Mouse (Mus musculus) liver, embryonic 11.5 days (tissue): Measurements from ENCODE around the gene Gin1. TPM values are rescaled to one million over a fixed set of nuclear protein-coding genes. Genes with fewer than 3 reads are reported as not detected.

Source experiments
- ATAC-seq: fragments of 200-750 bp; cut with Nextera tagmentation; replicated peaks from 2 replicates; pipeline ENCODE4 v1.8.0; 2017; ENCODE audit warnings: moderate number of reproducible peaks, mild to moderate bottlenecking, moderate TSS enrichment, moderate library complexity; ENCODE audit not compliant: low FRiP score
- DNase-seq: peaks from one replicate; pipeline ENCODE4 v3.0.0-alpha.2; 2017; ENCODE audit warnings: low spot score
- H3K27ac ChIP-seq: fragments of 300-500 bp; sonication (generic); 2 replicates; pipeline ENCODE4 v1.5.1; 2014; ENCODE audit warnings: mild to moderate bottlenecking, low read depth, low read length, control low read depth
- H3K27me3 ChIP-seq: fragments of 300-500 bp; sonication (generic); replicated peaks from 2 replicates; pipeline ENCODE4 v1.6.1; 2014; ENCODE audit warnings: low read length, mixed read lengths; ENCODE audit not compliant: control insufficient read depth, insufficient read depth
- H3K36me3 ChIP-seq: fragments of 300-500 bp; sonication (generic); 2 replicates; pipeline ENCODE4 v1.6.1; 2014; ENCODE audit warnings: mild to moderate bottlenecking, low read length, moderate library complexity, mixed read lengths; ENCODE audit not compliant: control insufficient read depth, insufficient read depth
- H3K4me1 ChIP-seq: fragments of 300-500 bp; sonication (generic); replicated peaks from 2 replicates; pipeline ENCODE4 v1.6.1; 2014; ENCODE audit warnings: low read length, mixed read lengths; ENCODE audit not compliant: control insufficient read depth, insufficient read depth
- H3K4me2 ChIP-seq: fragments of 300-500 bp; sonication (generic); 2 replicates; pipeline ENCODE4 v1.6.1; 2014; ENCODE audit warnings: mild to moderate bottlenecking, control low read depth, moderate library complexity
- H3K4me3 ChIP-seq: fragments of 300-500 bp; sonication (generic); 2 replicates; pipeline ENCODE4 v1.5.1; 2014; ENCODE audit warnings: low read depth, low read length, control low read depth
- H3K9ac ChIP-seq: fragments of 300-500 bp; sonication (generic); 2 replicates; pipeline ENCODE4 v1.6.1; 2014; ENCODE audit warnings: low read depth, low read length, control low read depth
- H3K9me3 ChIP-seq: fragments of 300-500 bp; sonication (generic); 2 replicates; pipeline ENCODE4 v1.6.1; 2016; ENCODE audit warnings: low read length, inconsistent platforms, mixed read lengths; ENCODE audit not compliant: control insufficient read depth
- WGBS: fragments of 180-500 bp; shearing (Covaris S2); extraction: QIAGEN DNeasy Blood & Tissue Kit; methylation state at CpG from one replicate; pipeline ENCODE4 v1.1.7; 2014; 5-methylcytosine and 5-hydroxymethylcytosine counted together
- polyA plus RNA-seq: library from polyadenylated mRNA; unstranded; fragments of >200 nt; fragmentation: Nextera tagmentation; extraction: Ambion mirVana; gene quantifications from 2 replicates; pipeline ENCODE4 v1.2.1, GENCODE M21; 2014

Gene Gin1
- polyA plus RNA-seq, 1 experiment from 2014 or later, result 19.6 TPM

GRCm38 (mm10) chr1:97771727-97772126, 1.8 kb downstream of the Gin1 start:
- peaks cover 8% of the 10 kb centered on the region for H3K4me1 ChIP-seq

GRCm38 (mm10) chr1:97773362-97773761, 3.4 kb downstream of the Gin1 start:
- H3K27ac ChIP-seq, result no peak overlapping the region
- peaks cover 4% of the 10 kb centered on the region for H3K4me1 ChIP-seq
- DNase-seq (no peak), ATAC-seq (no peak)
- H3K4me2 ChIP-seq, result no peak overlapping the region
- no peak overlapping the region for H3K4me3 ChIP-seq
- H3K9me3 ChIP-seq, result no peaks in the 10 kb centered on the region
- H3K27me3 ChIP-seq, result no peaks in the 10 kb centered on the region
- no peaks in the 10 kb centered on the region for H3K36me3 ChIP-seq
- H3K9ac ChIP-seq, result no peak overlapping the region
- 79% methylated on average over 6 of the region's 6 CpGs for WGBS

More at GRCm38 (mm10) chr1:97771727-97772126, 1.8 kb downstream of the Gin1 start:
- H3K4me3 ChIP-seq, result no peak overlapping the region
- DNase-seq, result no peak
- H3K27ac ChIP-seq, result no peak overlapping the region
- WGBS, result 90% methylated on average over 5 of the region's 5 CpGs
- H3K9me3 ChIP-seq, result no peaks in the 10 kb centered on the region
- H3K4me2 ChIP-seq, result no peak overlapping the region; the same call in 1 of the 2 replicates
- ATAC-seq, result no peak
- no peak overlapping the region for H3K9ac ChIP-seq
- H3K27me3 ChIP-seq, result no peaks in the 10 kb centered on the region
- H3K36me3 ChIP-seq, result no peaks in the 10 kb centered on the region

GRCm38 (mm10) chr1:97773973-97774372, 4.0 kb downstream of the Gin1 start:
- no peaks in the 10 kb centered on the region for H3K27me3 ChIP-seq
- 87% methylated on average over 2 of the region's 2 CpGs for WGBS
- no peaks in the 10 kb centered on the region for H3K9me3 ChIP-seq
- H3K4me2 ChIP-seq, result no peak overlapping the region
- H3K36me3 ChIP-seq, result no peaks in the 10 kb centered on the region
- ATAC-seq (no peak), DNase-seq (no peak)
- H3K4me1 ChIP-seq, result peaks cover 4% of the 10 kb centered on the region
- H3K4me3 ChIP-seq, result no peak overlapping the region
- H3K9ac ChIP-seq, result no peak overlapping the region
- no peak overlapping the region for H3K27ac ChIP-seq

GRCm38 (mm10) chr1:97781674-97782073, 11.7 kb downstream of the Gin1 start:
- Histone ChIP-seq H3K27me3 (no peaks in the 10 kb centered on the region), H3K27ac (no peak overlapping the region), H3K9me3 (no peaks in the 10 kb centered on the region), H3K36me3 (no peaks in the 10 kb centered on the region), H3K4me3 (no peak overlapping the region), H3K4me1 (0 out of 2 replicates have a peak, but pooled peaks cover 5% of the 10 kb centered on the region), H3K9ac (no peak overlapping the region), H3K4me2 (no peak overlapping the region)
- ATAC-seq (no peak), DNase-seq (no peak)
- 86% methylated on average over 7 of the region's 7 CpGs for WGBS

- 83% methylated on average over 7 of the region's 7 CpGs for WGBS
- DNase-seq (no peak), ATAC-seq (no peak)
- Histone ChIP-seq H3K4me1 (0 out of 2 replicates have a peak, but pooled peaks cover 5% of the 10 kb centered on the region), H3K9me3 (no peaks in the 10 kb centered on the region), H3K27me3 (no peaks in the 10 kb centered on the region), H3K4me2 (no peak overlapping the region), H3K9ac (no peak overlapping the region), H3K36me3 (no peaks in the 10 kb centered on the region), H3K4me3 (no peak overlapping the region), H3K27ac (no peak overlapping the region)
Measured at GRCm38 (mm10) chr1:97784928-97785327, 15.0 kb downstream of the Gin1 start.

GRCm38 (mm10) chr1:97785685-97786393, 15.9 kb downstream of the Gin1 start:
- Histone ChIP-seq H3K4me2 (no peak overlapping the region), H3K9ac (no peak overlapping the region), H3K27ac (no peak overlapping the region), H3K4me1 (0 out of 2 replicates have a peak, but pooled peaks cover 5% of the 10 kb centered on the region), H3K4me3 (no peak overlapping the region), H3K9me3 (no peaks in the 10 kb centered on the region), H3K27me3 (no peaks in the 10 kb centered on the region), H3K36me3 (no peaks in the 10 kb centered on the region)
- WGBS, result 79% methylated on average over 11 of the region's 11 CpGs
- DNase-seq, result no peak
- ATAC-seq, result peak; percentile 94

- Histone ChIP-seq H3K4me1 (0 out of 2 replicates have a peak, but pooled peaks cover 5% of the 10 kb centered on the region), H3K9me3 (no peaks in the 10 kb centered on the region), H3K4me2 (no peak overlapping the region), H3K36me3 (no peaks in the 10 kb centered on the region), H3K27ac (no peak overlapping the region), H3K4me3 (no peak overlapping the region), H3K9ac (no peak overlapping the region), H3K27me3 (no peaks in the 10 kb centered on the region)
- DNase-seq (no peak), ATAC-seq (no peak)
- WGBS, result 74% methylated on average over 3 of the region's 3 CpGs
Measured at GRCm38 (mm10) chr1:97787674-97788073, 17.7 kb downstream of the Gin1 start.

GRCm38 (mm10) chr1:97788490-97788889, 18.5 kb downstream of the Gin1 start:
- no peak for ATAC-seq
- WGBS, result 91% methylated on average over 2 of the region's 2 CpGs
- Histone ChIP-seq H3K4me1 (0 out of 2 replicates have a peak, but pooled peaks cover 5% of the 10 kb centered on the region), H3K4me2 (no peak overlapping the region), H3K27me3 (no peaks in the 10 kb centered on the region), H3K9ac (no peak overlapping the region), H3K9me3 (no peaks in the 10 kb centered on the region), H3K36me3 (no peaks in the 10 kb centered on the region), H3K27ac (no peak overlapping the region), H3K4me3 (no peak overlapping the region)
- DNase-seq, result no peak

- Histone ChIP-seq H3K4me1 (no peaks in the 10 kb centered on the region), H3K9ac (no peak overlapping the region), H3K4me2 (no peak overlapping the region), H3K36me3 (no peaks in the 10 kb centered on the region), H3K4me3 (no peak overlapping the region), H3K27ac (no peak overlapping the region), H3K9me3 (no peaks in the 10 kb centered on the region), H3K27me3 (no peaks in the 10 kb centered on the region)
- 89% methylated on average over 3 of the region's 3 CpGs for WGBS
- DNase-seq (no peak), ATAC-seq (no peak)
Measured at GRCm38 (mm10) chr1:97794110-97794509, 24.1 kb downstream of the Gin1 start.
